Mouse (Mus musculus) frontal cortex, postnatal 36 days (tissue): ENCODE measurements around the gene Olfr867.

ENCODE experiments used
- DNase-seq, 2 experiments: peaks; one replicate each; pipeline ENCODE4 v3.0.0; 2022; ENCODE audit warnings: low spot score in 2 of 2

The Olfr867 gene

GRCm38 (mm10) chr9:20057462-20057861 is at the start of gene Olfr867:
TSS of gene Olfr867 (minus strand) at chr9:20057562.
- no peak for DNase-seq

- DNase-seq, result no peak
Observed at GRCm38 (mm10) chr9:20098326-20098725, 41.0 kb upstream of the Olfr867 start, which contains the start of gene Olfr868. TSS of gene Olfr868 (plus strand) at chr9:20098626.

GRCm38 (mm10) chr9:20073523-20074177 is 16.3 kb upstream of the Olfr867 start:
- no peak for DNase-seq

- DNase-seq, result no peak
Observed at GRCm38 (mm10) chr9:20071291-20071690, 13.9 kb upstream of the Olfr867 start.

- DNase-seq, result no peak
Observed at GRCm38 (mm10) chr9:20070236-20070635, 12.9 kb upstream of the Olfr867 start.

- DNase-seq, result no peak
Observed at GRCm38 (mm10) chr9:20047964-20048363, 9.4 kb downstream of the Olfr867 start.

GRCm38 (mm10) chr9:20027935-20028334 is 29.4 kb downstream of the Olfr867 start, which contains the start of gene Olfr866:
TSS of gene Olfr866 (minus strand) at chr9:20028035.
- DNase-seq, result no peak
